Mouse (Mus musculus) heart, postnatal 14 days (tissue): ENCODE measurements around the gene Serpina3c. TPM values are rescaled to one million over a fixed set of nuclear protein-coding genes. Genes with fewer than 3 reads are reported as not detected.

Experiments
- DNase-seq, 2 experiments: peaks; one replicate each; pipeline ENCODE4 v3.0.0; 2021 to 2022
- intact Hi-C: fragments of 180-260 bp; cut with DNase I; formaldehyde crosslinking; loops from one replicate; pipeline ENCODE4 v1.15.1; 2025
- long read RNA-seq, 2 experiments: library from polyadenylated mRNA; stranded (forward); transcript quantifications; one replicate each; pipeline ENCODE4 v2.0.0; 2021
- total RNA-seq, 2 experiments: library from RNA; stranded (reverse); gene quantifications; 2 replicates each; pipeline ENCODE4 v1.2.3; 2021

Gene Serpina3c
- 1 to 10 TPM in 1 of 2 experiments, under 1 TPM in 1; 0.83 to 2.0 TPM for total RNA-seq
- long read RNA-seq, experiment 1, partial matches to known transcripts = 0 of 2 reads
- long read RNA-seq, experiment 1, other reads (novel, unspliced or antisense) = 1 of 2 reads
- long read RNA-seq, experiment 2 = 0 reads

DNA sequence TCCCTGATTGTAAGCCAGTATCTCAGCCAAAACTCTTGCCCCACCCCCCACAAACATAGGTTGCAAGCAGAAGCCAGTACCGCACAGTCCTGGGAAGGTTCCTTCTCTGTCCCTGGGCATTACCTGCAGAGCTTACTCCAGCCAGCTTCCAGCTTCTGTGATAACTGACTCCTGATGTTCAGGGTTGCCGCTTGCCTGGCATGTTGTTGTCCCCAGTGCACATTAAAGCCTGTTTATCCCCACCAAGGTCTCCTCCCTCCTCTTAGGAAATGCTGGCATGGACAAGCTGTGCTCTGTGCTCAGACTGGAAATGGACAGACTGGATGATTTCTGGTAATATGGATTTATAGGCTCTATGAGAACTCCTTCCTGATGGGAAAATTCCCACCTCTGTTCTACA lies at the start of gene Serpina3c:
Gene Serpina3c (minus strand): TSS at position 215 of the 400 bp plus-strand sequence.
- intact Hi-C loops = no loop called here

DNA sequence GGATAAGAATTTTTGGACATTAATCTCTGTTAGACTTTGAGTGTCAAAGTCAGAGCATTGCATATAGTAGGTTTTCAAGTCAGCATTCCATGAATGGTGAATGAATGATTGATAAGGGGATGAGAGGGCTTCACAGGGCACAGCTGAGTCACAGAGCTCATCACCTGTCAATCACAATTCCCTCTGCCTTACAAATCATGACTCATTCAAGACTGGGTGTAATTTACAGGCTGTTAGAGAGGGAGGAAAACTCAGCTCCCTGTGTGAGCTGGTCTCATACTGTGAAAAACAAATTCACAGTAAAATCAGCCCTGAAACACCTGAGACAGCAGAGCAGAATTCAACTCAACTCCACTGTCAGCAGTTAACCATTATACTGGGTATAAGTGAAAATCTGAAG lies 37.2 kb upstream of the Serpina3c start:
- DNase-seq = no peak
- intact Hi-C loops = no loop called here

More for the DNA sequence above, at the start of gene Serpina3c:
- no peak for DNase-seq

DNA sequence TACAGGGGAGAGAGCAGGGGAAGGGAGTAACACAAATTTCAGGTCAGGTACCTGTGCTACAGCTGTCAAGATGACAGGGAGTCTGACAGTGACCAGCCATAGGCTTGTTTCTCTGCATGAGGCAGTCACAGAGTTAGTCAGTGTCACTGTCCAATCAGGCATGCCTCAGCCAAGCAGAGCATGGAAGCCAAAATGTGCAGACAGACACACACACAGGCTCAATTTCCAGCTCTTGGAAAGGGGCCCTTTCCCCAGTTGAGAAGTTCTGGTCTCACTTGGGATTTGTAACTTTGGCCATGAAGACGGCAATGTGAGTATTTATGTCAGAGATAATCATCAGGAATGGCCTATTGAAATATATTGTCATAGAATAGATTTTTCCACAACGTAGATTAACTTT lies 35.6 kb upstream of the Serpina3c start:
- intact Hi-C loops = no loop called here
- DNase-seq = no peak

DNA sequence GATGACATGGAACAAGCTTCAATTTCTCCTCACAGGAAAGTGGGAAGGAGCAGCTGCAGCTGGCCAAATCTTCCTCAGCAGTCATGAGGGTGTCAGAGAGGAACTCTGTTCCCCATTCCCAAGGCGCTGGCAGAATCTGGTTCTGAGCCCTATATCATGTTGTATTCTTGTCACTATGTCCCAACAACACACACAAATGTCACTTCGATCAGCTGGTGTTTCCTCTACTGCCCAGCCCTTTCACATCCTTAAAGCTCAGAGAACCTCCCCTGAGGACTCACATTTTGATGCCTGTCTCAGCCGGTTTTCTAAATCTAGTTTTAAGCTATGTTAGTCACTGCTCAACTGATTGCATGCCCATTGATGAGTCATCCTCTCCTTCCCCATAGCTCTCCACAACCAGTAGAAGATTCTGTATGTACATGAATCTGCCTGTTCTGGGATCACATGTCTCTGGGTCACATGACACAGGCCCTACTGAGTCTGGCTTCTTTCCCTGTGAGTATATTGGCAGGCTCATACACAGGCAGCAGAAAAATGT lies 32.4 kb upstream of the Serpina3c start:
- intact Hi-C loops = no loop called here
- peak in 1 of 2 experiments; percentile 10 for DNase-seq

DNA sequence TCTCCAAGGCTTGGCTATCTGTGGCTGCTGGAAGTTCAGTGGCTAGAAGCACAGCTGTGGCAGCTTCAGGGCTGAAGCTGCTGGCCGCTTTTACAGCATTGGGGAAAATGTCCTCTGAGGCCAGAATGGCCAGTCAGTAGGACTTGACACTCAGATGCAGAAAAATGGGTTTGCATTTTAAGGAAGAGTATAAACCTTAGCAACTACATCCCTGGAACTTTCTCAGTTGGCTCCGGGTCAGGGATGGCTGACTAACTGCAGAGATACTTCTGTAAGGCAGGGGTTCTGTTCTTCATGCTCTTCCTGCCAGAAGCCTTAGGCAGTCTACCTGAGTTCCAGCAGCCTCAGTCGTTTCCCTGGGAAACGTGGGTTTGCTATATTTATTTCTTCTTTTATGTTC lies 31.4 kb upstream of the Serpina3c start:
- intact Hi-C loops = no loop called here
- DNase-seq = no peak

DNA sequence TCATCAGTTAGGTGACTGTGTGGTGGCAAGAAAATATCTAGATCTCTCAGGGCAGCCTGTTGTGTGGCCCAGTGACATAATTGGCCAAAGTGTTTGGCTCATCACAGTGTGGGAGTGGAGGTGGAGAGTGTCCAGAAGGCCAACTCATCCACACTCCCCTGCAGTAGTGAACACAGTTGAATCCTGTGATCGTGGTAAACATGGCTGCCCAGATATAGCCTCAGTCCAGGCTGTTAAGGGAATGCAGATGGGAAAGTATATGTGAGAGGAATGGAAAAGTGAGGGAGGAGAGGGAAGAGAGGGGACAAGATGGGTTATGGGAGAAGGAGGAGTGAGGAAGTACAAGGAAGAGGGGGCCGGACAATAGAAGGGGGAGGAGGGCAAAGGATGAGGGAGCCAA lies 25.3 kb upstream of the Serpina3c start:
- no peak for DNase-seq
- intact Hi-C loops = no loop called here

DNA sequence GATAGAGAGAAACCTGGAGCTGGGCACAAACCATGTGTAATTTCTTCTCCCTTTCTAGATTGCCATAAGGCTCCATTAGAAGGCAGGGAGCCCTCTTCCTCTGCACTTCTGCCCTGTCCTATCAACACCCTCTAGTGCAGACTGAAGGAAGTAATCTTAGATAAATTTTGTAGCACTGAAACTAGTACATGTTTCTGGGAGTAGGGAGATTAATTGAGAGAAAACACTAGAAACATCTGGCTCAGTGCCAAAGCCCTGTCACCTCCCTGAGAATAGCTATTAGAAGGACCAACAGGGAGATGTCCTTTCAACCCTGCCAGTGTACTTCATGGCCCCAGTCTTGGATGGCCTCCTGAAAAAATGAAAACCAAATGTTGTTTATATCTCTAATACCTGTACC lies 24.9 kb upstream of the Serpina3c start:
- DNase-seq = peak in 1 of 2 experiments; percentile 42
- intact Hi-C loops = no loop called here

DNA sequence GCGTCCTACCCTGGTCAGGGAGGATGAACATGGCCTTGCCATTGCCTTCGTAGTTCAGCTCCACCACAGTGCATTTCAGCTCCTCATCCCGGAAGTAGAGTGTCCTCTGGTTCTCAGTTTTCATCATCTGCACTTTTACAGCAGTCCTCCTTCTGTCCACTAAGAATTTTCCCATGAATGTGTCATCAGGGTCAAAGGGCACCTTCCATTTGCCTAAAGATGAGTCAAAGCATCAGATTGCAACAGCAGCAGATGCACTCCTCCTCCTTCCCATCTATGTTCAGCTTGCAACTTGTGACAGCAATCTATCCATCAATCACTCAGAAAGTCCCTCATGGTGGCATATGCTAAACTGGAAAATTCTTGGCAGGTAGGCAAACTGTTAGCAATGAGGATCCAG lies 22.0 kb upstream of the Serpina3c start:
- intact Hi-C loops = no loop called here
- DNase-seq = no peak

DNA sequence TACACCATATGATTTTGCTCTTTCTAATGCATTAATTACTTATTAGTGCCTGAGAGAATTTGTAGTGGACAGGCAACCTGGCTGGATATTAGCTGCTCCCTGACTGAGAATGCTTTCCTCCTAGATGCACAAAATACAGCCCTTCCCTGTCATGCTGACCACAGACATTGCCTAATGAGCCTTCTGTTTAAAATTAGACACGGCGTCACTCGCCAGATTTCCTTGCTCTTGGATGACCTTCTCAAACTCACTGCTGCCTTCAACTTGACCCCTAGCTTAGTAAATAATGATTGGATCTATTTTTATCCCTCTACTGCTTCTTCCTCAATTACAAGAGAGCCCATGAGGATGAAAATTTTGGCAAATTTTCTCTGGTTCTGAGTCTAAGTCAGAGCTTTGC lies 21.1 kb upstream of the Serpina3c start:
- intact Hi-C loops = no loop called here

DNA sequence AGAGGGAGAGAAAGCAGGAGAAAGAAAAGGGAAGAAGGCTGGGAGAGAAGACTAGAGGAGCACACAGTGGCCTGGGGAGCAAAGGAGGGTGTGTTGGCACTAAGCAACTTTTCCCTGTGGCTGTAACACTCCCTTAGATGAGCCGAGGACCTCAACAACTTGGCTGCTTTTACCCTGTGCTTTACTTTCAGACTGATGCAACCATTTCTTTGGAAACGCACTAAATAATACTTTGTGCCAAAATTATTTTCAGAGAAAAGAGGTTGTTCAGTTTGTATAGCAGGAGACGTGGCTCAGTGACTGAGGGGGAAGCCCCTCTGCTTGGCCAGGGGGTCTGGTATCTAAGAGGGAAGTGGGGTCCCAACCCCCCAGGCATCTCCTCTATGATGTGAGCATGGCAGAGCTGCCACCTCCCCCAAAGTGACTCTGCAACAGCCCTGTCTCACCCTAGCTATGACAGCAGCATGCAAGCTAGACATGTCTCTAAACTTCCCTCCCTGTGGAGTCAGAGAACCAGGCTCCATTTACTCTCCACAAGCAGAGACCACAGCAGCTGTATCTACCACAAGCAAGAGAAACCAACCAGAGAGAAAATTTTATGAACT lies 527 bp downstream of the Serpina3c start:
- DNase-seq = no peak
- intact Hi-C loops = no loop called here

More for the DNA sequence above, 21.1 kb upstream of the Serpina3c start:
- DNase-seq = peak in 1 of 2 experiments; percentile 43

DNA sequence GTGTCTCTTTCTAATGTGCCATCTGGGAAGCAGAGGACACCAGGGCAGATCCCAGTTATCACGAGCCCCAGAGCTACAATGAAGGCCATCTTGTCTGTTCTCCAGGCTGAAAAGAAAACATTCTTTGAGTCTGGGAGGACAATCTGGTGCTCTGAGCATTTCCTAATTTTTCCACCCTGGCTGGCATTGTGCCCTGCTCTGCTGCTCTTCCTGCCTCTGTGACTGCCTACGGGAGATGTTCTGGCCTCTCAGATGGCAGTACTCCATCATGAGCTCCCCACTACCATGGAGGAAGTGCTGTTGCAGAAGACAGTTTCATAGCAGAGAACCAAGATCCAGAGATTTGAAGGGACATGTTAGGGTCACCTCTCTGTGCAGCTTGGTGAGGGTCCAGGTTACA lies 1.7 kb downstream of the Serpina3c start:
- DNase-seq = no peak
- intact Hi-C loops = no loop called here

DNA sequence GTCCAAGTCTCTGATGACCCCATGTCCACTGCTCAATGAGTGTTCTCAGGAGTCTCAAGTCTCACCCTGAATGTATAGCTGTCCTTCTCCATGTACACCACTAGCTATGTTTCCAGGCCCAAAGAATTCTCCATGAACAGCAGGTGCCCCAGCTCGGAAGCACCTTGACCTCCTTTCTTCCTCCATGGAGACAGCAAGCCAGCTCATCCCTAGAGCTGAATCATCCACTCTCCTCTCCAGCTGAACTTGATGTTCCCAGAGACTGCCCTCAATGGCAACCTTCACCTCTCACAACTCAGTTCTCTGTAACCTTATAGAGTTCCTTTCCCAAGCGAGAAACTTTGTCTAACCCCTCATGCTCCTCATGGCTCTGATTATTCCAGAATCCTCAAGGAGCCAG lies 8.1 kb downstream of the Serpina3c start:
- no peak for DNase-seq
- intact Hi-C loops = no loop called here

DNA sequence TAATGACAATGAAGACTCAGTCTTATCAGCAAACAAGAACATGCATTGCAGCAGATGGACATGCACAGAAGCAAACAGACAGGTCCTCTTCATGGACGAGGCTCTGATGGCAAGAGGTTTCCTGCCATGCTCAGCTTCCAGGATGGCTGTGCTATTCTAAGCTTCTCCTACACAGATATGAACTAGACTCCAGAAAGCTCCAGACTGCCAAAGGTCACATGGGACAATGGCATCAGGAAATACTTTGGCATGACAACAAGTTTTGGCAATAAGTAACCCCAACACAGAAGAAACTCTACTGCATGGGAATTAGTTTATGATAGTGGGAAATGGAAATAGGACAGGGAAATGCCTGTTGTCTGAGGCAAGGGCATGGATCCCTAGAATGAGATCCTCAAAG lies 10.4 kb downstream of the Serpina3c start:
- DNase-seq = no peak
- intact Hi-C loops = no loop called here

DNA sequence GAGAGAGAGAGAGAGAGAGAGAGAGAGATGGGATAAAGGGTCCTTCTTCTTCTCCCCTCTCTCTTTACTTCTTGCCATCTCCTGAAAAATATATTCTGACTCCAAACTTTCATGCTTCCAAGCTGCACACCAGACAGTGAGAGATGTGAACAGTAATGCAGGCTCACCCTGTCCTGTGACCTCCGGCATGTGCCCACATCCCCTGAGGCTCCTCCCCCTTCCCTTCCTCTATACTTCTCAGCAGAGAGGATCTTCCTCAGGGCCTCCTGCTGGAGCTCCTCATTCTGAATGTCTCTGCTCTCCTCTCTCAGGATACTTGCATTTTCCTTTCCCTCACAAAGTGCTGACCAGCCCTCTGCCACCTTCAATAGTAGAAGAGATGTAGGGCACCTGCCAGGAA lies 11.2 kb downstream of the Serpina3c start:
- intact Hi-C loops = no loop called here
- no peak for DNase-seq

DNA sequence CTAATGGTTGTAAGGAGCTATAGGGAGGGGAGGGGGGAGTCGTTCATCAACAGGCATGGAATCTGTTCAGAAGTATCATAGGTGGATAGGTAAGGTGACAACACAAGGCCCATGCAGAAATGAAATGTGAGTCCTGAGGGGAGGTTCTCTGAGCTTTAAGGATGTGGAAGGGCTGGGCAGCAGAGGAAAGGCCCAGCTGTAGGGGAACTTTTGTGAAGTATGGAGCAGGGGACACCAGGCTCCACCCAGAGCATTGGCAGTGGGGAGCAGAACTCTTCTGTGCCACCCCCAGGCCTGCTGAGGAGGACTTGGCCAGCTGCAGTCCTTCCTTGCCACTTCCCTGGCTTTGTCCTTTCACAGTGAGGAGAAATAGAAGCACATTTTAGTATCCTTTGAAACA lies 12.2 kb downstream of the Serpina3c start:
- no peak for DNase-seq
- intact Hi-C loops = no loop called here

DNA sequence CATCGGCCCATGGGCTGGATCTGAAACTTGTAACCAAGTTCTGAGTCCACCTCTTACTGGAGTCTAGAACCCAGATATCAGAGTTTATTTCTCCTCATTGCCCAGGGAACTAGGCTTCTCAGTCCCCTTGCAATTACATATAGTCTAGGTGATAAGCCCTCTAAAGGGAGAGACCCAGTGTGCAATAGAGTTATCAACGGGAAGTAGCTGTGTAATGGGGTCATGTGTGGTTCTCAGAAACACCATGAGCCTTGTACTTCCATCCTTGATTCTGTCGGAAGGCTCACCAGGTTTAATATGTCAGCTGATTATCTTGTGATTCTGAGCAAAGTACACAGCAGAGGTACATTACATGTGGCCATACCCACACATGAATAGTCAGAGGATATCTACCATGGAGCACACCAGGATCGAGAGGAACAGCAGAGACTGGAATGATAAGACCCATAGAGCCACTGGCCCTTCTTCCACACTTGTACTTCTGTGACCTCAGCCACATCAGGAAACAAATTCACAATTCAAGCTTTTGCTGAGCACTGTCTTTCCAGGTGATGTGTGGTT lies 13.0 kb downstream of the Serpina3c start:
- intact Hi-C loops = no loop called here
- no peak for DNase-seq

DNA sequence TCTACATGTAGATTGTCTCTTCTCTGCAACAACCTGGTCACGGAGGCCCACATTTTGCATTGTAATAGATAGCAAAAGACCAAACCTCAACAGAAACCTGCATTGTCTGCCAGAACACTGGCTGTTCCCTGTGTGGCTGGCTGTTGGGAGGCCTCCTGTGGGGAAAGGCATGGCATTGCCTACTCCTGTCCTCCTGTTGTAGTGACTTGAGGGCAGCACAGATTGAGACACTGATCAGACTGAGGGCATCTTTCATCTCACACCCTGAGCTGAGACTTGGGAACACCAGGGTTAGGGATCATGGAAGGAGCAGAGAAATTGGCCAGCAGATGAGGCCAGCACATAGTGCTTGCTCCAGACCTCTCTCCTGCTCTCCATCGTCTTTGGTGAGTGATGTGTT lies 15.5 kb downstream of the Serpina3c start:
- DNase-seq = no peak
- intact Hi-C loops = no loop called here

DNA sequence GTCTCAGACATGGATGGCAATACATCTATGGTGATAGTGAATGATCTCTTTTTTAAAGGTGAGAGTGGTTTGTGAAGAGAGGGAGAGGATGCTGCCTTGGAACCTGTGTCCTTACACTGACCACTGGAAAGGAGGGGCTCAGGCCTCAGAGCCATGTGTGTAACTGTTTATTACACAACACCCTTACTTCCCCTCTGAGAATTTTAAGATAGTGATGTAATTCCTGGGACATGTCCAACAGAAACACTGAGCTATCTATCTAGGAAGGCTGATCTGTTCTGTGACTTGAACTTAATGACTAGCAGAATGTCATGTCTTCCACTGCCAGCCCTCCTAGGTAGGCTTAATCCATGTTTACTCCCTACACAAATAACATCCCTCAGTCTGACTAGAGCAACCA lies 22.6 kb downstream of the Serpina3c start:
- intact Hi-C loops = no loop called here
- DNase-seq = no peak

DNA sequence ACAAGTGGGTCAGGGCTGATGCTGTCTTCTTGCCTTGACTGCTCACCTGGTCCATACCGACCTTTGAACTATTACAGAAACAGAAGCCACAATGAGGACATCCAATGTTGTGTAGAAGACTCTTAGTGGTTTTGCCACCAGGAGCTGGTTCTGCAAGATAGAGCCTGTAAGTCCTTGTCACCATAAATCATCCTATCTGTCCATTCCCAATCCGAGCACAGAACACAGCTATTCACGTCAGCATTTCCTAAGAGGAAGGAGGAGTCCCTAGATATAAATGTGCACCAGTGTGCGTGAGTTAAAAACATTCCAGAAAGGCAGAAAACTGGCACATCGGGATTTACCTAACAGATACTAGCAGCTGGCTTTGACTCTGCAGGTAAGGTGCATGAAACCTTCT lies 26.0 kb downstream of the Serpina3c start, which contains the start of gene Serpina3b:
Gene Serpina3b (plus strand): TSS at position 301 of the 400 bp plus-strand sequence.
- intact Hi-C loops = no loop called here
- DNase-seq = no peak

DNA sequence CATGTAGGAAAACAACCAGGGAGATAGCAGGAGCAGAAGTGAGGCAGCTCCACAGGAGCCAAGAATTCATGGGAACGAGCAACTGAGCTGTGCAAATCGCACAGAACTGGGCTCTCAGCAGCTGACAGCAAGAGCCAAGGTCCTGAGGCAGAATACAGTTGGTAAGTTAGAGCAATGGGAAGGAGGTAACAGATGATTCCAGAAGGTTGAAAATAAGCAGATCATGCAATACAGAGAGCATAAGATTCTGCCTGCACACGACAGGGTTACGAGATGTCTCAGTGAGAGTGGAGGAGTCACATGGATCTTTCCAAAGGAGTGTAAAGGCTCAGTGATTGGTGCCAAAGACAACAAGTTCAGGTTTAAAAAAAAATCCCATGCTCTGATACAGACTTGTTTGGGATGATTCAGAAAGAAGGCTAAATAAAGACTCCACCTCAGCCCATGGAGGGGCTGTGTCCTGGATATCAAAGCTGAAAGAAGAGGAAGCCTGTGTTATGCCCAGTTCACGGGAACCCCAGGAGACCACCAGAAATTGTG lies 28.6 kb downstream of the Serpina3c start:
- intact Hi-C loops = no loop called here
- no peak for DNase-seq

DNA sequence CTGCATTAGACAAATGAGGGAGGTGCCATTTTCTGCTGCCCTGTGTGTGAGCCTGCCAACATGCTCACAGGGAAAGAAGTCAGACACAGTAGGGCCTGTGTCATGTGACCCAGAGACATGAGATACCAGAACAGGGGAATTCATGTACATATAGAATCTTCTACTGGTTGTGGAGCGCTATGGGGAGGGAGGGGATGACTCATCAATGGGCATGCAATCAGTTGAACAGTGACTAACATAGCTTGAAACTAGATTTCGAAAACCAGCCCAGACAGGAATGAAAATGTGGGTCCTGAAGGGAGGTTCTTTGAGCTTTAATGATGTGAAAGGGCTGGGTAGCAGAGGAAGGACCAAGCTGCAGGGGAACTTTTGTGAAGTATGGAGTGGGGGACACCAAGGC lies 29.7 kb downstream of the Serpina3c start:
- intact Hi-C loops = no loop called here
- no peak for DNase-seq

DNA sequence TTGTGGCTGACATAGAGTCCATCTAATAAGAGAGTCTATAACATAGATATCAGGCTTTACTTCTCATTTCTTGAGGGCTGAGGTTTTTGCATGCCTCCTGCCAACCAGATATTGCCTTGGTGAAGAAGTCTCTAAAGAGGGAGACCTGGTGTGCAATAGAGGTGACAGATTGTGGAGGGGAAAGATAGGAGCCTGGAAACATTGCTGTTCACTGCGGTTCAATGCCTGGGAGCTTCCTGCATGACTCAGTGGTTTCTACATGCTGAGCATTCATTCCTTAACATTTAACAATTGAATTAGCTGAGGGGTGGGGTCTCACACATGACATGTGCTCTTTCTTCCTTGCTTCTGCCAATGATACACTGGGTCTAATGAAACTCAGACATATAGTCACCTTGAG lies 30.6 kb downstream of the Serpina3c start:
- intact Hi-C loops = no loop called here
- no peak for DNase-seq
